Mouse (Mus musculus): ENCODE measurements around the gene Thada.

DNA sequence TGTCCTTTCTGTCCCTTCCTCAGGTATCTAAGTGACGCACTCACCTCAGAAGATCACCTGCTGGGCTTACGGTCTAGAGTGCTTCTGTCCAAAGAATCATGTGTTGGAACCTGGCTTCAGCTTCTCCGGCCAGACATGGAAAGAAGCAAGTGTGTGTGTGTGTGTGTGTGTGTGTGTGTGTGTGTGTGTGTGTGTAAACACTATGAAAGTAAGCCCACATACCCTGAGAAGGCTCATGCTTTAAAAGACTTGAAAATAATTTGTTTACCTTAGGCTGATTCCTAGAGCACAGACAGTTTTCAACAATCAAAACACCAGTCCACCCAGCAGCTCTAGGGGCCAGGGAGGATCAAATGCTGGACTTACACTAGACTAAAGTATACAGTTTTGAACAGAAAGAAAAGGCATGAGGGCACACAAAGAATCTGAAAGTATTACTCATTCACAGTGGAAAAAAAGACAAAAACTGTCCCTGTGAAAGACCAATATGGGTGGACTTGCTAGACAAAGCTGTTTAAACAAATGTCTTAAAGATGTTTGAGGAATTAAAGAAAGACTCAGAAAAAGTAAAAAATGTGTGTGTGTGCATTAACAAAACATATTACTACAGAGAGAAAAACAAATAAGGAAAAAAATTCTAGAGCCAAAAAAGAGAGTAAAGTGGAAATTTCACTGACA lies 112.6 kb downstream of the Thada start:
- TF ChIP-seq POLR2A (IDR thresholded peaks at IDR 0.05; ENCODE audit: borderline replicate concordance, control insufficient read depth, low read depth, low read length) (no peak), CTCF (IDR thresholded peaks at IDR 0.05; ENCODE audit: control insufficient read depth, insufficient read depth, low read length) (no peak)

Data from bone marrow, adult 2 months (tissue).